Mouse (Mus musculus) gastrocnemius, postnatal 25 days (tissue): Measurements from ENCODE around the gene Olfr368. TPM values are rescaled to one million over a fixed set of nuclear protein-coding genes. Genes with fewer than 3 reads are reported as not detected.
A peak's percentile ranks its signal among the peaks of the same experiment; 100 is the strongest.

Source experiments
- DNase-seq: peaks from one replicate; pipeline ENCODE4 v3.0.0; 2022
- long read RNA-seq, 2 experiments: library from polyadenylated mRNA; stranded (forward); transcript quantifications; one replicate each; pipeline ENCODE4 v2.0.0; 2021
- total RNA-seq, 2 experiments: library from RNA; stranded (reverse); gene quantifications; 1 replicate in 1 of 2; 2 replicates in 1 of 2; pipeline ENCODE4 v1.2.3; 2021

The Olfr368 gene
- total RNA-seq: not detected
- long read RNA-seq, experiment 1: 0 reads
- long read RNA-seq, experiment 2: 0 reads

DNA sequence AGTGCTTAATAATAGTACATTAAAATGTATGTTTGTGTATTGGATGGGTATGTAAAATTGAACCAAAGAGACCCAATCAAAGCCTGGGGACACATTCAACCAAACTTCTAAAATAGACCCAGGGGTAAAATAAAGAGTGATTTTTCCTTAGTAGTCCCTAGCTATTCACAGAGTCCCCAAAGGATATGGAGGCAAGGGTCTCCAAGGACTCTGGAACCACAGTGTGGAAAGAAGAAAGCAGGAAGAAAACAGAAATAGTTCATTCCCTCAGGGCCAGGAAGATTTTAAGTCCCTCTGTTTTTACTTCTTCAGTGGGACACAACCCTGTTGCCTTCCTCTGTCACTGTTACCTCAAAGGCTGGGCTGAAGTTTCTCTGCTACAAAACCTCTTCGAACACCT is at the start of gene Olfr368:
Gene Olfr368 (plus strand): TSS at position 301 of the 400 bp plus-strand sequence.
- no peak for DNase-seq

DNA sequence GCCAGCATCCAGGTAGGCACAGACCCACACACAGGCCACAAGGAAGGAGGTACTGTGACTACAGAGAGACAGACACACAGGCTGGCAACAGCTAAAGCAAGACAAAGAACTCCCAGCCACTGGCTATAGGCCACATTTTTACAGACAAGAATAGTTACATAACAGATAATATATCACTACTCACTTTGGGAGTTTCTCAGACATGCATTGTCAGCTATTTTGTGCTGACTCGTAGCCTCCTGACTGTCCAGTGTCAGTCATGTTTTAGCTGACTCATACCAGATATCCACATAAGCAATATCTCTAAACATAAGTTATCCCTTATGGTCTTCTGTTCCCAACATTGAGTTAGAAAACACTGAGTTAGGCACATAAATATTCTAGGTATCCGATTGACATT is 7.0 kb downstream of the Olfr368 start:
- no peak for DNase-seq

GRCm38 (mm10) chr2:37338497-37339187 is 12.3 kb downstream of the Olfr368 start:
- DNase-seq: no peak

DNA sequence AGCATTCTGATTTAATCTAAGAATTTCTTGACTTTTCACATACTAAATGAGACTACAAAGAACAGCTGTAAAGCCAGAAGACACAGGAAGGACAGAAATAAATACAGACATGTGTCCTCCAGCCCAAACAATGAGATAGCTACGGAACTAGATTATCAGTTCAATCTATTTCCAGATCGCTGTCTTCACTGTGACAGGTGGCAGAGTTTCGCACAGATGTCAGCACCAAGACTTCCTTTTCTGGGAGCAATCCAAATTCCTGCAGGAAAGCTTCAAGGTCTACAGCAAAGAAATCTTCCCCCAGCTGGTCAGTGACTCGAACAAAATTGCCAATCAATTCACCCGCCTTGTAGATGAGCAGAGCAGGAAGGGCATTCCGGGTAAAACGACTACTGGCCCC is 25.4 kb downstream of the Olfr368 start:
- no peak for DNase-seq

GRCm38 (mm10) chr2:37355571-37355970 is 29.3 kb downstream of the Olfr368 start:
- DNase-seq: no peak

DNA sequence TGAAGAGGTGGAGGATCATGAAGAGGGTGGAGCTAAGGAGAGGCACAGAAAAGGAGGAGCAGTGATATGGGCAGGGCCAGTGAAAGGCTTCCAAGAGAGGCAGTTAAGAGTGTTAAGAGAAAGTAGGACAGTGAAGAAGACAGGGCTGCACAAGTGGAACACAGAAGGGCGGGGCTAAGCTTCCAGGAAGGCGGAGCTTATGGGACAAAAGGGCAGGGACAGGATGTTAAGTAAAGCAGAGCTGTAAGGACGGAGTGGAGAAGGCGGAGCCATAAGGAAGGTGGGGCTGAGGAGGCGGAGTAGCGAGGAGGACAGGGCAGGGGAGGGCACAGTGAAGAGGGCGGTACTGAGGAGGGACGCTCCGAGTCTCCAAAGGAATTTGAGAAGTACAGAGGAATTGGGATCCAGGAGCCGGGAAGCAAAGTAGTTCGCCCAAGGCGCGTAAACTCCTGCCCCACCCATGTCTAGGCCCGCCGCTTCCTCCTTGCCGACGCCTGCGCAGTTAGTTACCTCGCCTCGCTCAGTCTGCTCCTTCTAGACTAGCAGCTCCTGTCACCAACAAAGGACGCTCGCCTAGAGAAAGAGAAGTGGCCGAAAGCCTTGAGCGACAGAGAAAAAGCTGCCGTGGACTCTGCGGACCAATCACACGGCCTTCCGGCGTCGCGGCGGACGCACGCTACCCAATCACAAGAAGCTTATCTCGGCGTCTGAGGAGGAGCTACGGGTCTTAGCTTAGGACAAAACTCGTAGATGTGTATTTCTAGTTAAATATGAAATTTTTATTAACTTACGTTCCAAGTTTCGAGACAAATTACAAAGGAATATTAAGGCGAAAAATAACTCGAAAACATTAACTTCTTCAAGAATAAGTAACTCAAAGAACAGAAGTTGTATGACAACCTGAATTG is 32.6 kb downstream of the Olfr368 start, which contains the start of gene Pdcl:
Gene Pdcl (minus strand): TSS at position 700 of the 908 bp plus-strand sequence.
- peak; percentile 92 for DNase-seq

GRCm38 (mm10) chr2:37359908-37360307 is 33.6 kb downstream of the Olfr368 start:
- no peak for DNase-seq

DNA sequence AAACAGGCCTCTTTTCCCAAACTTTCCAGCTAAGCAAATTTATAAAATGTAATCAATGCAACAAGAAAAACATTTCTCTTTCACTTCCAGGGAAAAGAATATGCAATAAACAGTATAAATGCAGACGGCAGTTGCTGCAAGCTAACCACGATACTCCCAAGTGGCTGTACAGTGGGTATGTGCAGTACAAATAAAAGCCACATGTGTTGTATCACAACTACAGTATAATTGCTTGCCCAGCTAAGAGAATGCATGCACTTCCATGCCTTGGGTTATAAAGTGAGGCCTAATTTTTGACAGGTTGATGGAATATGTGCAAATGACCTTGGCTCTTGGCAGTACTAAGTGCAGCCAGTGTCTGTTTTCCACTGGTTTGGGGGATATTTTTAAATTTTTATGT is 44.3 kb downstream of the Olfr368 start:
- no peak for DNase-seq

DNA sequence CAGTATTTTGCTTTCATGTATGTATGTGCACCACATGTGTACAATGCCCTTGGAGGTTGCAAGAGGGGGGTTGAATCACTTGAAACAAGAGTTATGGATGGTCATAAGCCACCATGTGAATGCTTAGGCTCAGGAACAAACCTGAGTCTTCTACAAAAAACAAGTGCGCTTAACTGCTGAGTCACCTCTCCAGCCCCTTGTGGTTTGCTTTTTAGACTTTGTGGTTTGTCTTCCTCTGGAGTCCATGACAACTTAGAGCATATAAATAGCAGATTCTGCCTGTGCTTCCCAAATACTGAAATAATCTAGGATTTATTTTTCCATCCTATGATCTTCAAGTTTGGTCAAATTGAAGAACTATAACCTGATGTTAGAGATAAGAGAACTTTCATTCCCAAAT is 49.7 kb downstream of the Olfr368 start:
- no peak for DNase-seq

DNA sequence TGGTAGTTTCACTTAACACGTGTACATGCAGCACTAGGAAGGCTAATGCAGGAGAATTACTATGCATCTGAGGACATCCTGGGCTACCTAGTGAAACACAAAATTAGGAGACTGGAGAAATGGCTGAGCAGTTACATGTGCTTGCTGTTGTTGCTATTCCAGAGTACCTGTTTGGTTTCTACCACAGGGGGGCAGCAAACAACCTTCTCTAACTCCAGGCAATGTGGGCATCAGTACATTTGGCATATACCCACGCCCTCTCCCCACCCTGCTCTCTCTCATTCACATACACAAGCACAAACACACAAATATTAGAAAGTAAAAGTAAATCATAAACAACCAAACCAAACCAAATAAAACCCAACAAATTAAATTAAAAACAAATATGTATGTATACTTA is 53.9 kb downstream of the Olfr368 start:
- peak; percentile 11 for DNase-seq

Other genes with a start within 250 kb of the Olfr368 start
- not detected for gene Olfr361, start 237.2 kb upstream of the Olfr368 start, total RNA-seq
- not detected for gene Olfr362, start 208.6 kb upstream of the Olfr368 start, total RNA-seq
- not detected for gene Olfr364-ps1, start 187.2 kb upstream of the Olfr368 start, total RNA-seq
- not detected for gene Olfr365, start 138.3 kb upstream of the Olfr368 start, total RNA-seq
- gene Olfr366, start 114.9 kb upstream of the Olfr368 start, total RNA-seq: not detected
- 10 to 100 TPM; 11.3 to 12.7 TPM for gene Pdcl, start 32.8 kb downstream of the Olfr368 start, total RNA-seq
- 10 to 100 TPM; 33.4 to 40.7 TPM for gene Rc3h2, start 96.4 kb downstream of the Olfr368 start, total RNA-seq
- gene Zbtb26, start 116.6 kb downstream of the Olfr368 start, total RNA-seq: 1 to 10 TPM; 3.7 to 4.0 TPM
- 1 to 10 TPM; 2.9 to 3.1 TPM for gene Zbtb6, start 116.7 kb downstream of the Olfr368 start, total RNA-seq
- gene Rabgap1, start 116.8 kb downstream of the Olfr368 start, total RNA-seq: 10 to 100 TPM; 25.3 to 27.2 TPM
- under 1 TPM; 0.51 to 0.83 TPM for gene Gpr21, start 189.8 kb downstream of the Olfr368 start, total RNA-seq